Comparison of ENCODE assay signal across 21 mouse cellular contexts in the genomic region with DNA sequence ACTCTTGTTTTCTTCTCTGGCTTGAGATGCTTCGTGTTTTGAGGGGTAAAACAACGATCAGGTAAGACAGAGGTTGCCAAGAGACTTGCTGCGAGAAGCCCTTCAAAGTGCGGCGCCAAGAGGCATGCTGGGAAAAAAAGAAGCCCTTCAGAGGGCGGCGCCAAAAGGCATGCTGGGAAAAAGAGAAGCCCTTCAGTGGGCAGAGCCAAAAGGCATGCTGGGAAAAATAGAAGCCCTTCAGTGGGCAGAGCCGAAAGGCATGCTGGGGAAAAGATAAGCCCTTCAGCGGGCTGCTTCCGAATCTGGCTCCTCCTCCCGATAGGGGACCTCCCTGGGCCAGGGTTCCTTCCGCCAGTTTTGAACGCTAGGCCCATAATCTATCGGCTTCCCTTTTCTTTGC.
DNase-seq lines count a peak whose midpoint lies in the region; TF ChIP-seq lines count a peak whose summit lies in the region.
"Had no signal": no experiment of that assay in that cellular context is flagged by ENCODE, and none has a peak within 500 bp of the region (broad histone marks: within the 10 kb centered on the region; RNA-seq: fewer than 3 reads in every experiment).

No protein-coding gene starts in this region.

- H3K4me3 ChIP-seq in testis, adult 2 months (ENCODE audit: control insufficient read depth, low read depth, low read length): peak overlapping the region; percentile 64
- no peak overlapping the region for H3K4me3 ChIP-seq in hindbrain, embryonic 10.5 days

- no peak overlapping the region; the same call in 1 of the 2 replicates for H3K27ac ChIP-seq in testis, adult 2 months (ENCODE audit: control insufficient read depth, insufficient read depth, low read depth, low read length)
- no peak overlapping the region for H3K27ac ChIP-seq in hindbrain, embryonic 10.5 days

- peaks cover 14% of the 10 kb centered on the region for H3K4me1 ChIP-seq in testis, adult 2 months (ENCODE audit: control insufficient read depth, insufficient read depth, low read length)
- H3K4me1 ChIP-seq in hindbrain, embryonic 10.5 days (replicated peaks): peaks cover 16% of the 10 kb centered on the region

- peak; percentile 63 for TF ChIP-seq POLR2A in testis, adult 2 months (IDR thresholded peaks at IDR 0.05; ENCODE audit: control insufficient read depth, low read depth, low read length)

- DNase-seq in testis, postnatal 10 days (ENCODE audit: low spot score): no peak
- DNase-seq in R1 (ENCODE audit: low read depth, low spot score): peak; percentile 57
- DNase-seq in ZHBTc4 (ENCODE audit: low read depth, low spot score): peak; percentile 67
- DNase-seq in testis, postnatal 14 days (ENCODE audit: low spot score): peak; percentile 33
- no peak for DNase-seq in spleen, postnatal 36 days (ENCODE audit: low spot score in 2 of 2)
- no peak for DNase-seq in hindbrain, embryonic 10.5 days (ENCODE audit: low spot score)
- DNase-seq in ovary, postnatal 10 days (ENCODE audit: low spot score): no peak
- DNase-seq: adrenal gland, adult 2 months; adrenal gland, adult 8-10 months; adrenal gland, postnatal 10 days; adrenal gland, postnatal 14 days; adrenal gland, postnatal 25 days; adrenal gland, postnatal 36 days; B cell, adult 2 months; cerebellum, adult 11 months; cerebellum, adult 11-12 months; cerebellum, adult 18-20 months; cerebellum, adult 2 months had no signal

- TF ChIP-seq CTCF in testis, adult 2 months (IDR thresholded peaks at IDR 0.05; ENCODE audit: control insufficient read depth, insufficient read depth, insufficient replicate concordance, low read depth, low read length): no peak

- no peaks in the 10 kb centered on the region for H3K9me3 ChIP-seq in hindbrain, embryonic 10.5 days

- H3K27me3 ChIP-seq in testis, adult 2 months (ENCODE audit: control insufficient read depth, insufficient read depth, low read length): no peaks in the 10 kb centered on the region
- H3K27me3 ChIP-seq in hindbrain, embryonic 10.5 days (ENCODE audit: insufficient read depth, poor library complexity, severe bottlenecking): peaks cover 88% of the 10 kb centered on the region
- H3K27me3 ChIP-seq: Patski had no signal

- no peaks in the 10 kb centered on the region for H3K36me3 ChIP-seq in testis, adult 2 months (ENCODE audit: control insufficient read depth, insufficient read depth, low read length)
- H3K36me3 ChIP-seq in hindbrain, embryonic 10.5 days: no peaks in the 10 kb centered on the region
- H3K36me3 ChIP-seq: G1E had no signal

- 85% methylated on average over 14 of the region's 14 CpGs for WGBS in hindbrain, embryonic 10.5 days

Comparison
In these comparisons a context has a peak if more than half of its experiments do, and no peak if none do; other contexts are left out.
1. DNase-seq: peak in R1 (single experiment), ZHBTc4 (single experiment) and testis, postnatal 14 days (single experiment); none in testis, postnatal 10 days (single experiment), spleen, postnatal 36 days (0 of 2), hindbrain, embryonic 10.5 days (single experiment) and ovary, postnatal 10 days (single experiment).